In genomic region chr17:63390951-63391350, GRCm38 (mm10) we compare ENCODE assay signal across 22 mouse cellular contexts.
DNase-seq lines count a peak whose midpoint lies in the region; ATAC-seq and TF ChIP-seq lines count a peak whose summit lies in the region.
"Had no signal": no experiment of that assay in that cellular context is flagged by ENCODE, and none has a peak within 500 bp of the region (broad histone marks: within the 10 kb centered on the region; RNA-seq: fewer than 3 reads in every experiment).

No protein-coding gene starts in this region.

- TF ChIP-seq CTCF in gastrocnemius, adult 2 months (IDR thresholded peaks at IDR 0.05), result no peak
- TF ChIP-seq CTCF in liver, adult 2 months (IDR thresholded peaks at IDR 0.05; ENCODE audit: low read depth, low read length), result no peak

- H3K79me2 ChIP-seq in liver, adult 2 months (ENCODE audit: control insufficient read depth, insufficient read depth, low read length), result peaks cover 3% of the 10 kb centered on the region; the same call in 1 of the 2 replicates

- H3K27me3 ChIP-seq in liver, adult 2 months (ENCODE audit: control insufficient read depth, insufficient read depth, low read length), result no peaks in the 10 kb centered on the region
- H3K27me3 ChIP-seq in liver, embryonic 11.5 days (replicated peaks; ENCODE audit: control insufficient read depth, insufficient read depth, low read length), result no peaks in the 10 kb centered on the region
- H3K27me3 ChIP-seq: embryonic facial prominence, embryonic 13.5 days; embryonic facial prominence, embryonic 15.5 days; forebrain, embryonic 12.5 days had no signal

- no peaks in the 10 kb centered on the region for H3K9me3 ChIP-seq in liver, embryonic 11.5 days (ENCODE audit: control insufficient read depth, low read length)
- H3K9me3 ChIP-seq: embryonic facial prominence, embryonic 13.5 days; embryonic facial prominence, embryonic 15.5 days; forebrain, embryonic 10.5 days; forebrain, embryonic 12.5 days had no signal

- H3K4me2 ChIP-seq in liver, embryonic 11.5 days, result no peak overlapping the region
- H3K4me2 ChIP-seq: embryonic facial prominence, embryonic 13.5 days; embryonic facial prominence, embryonic 15.5 days; forebrain, embryonic 12.5 days had no signal

- no peak overlapping the region for H3K9ac ChIP-seq in liver, adult 2 months (ENCODE audit: low read depth, low read length)
- H3K9ac ChIP-seq in liver, embryonic 11.5 days (ENCODE audit: low read depth, low read length), result no peak overlapping the region
- H3K9ac ChIP-seq: embryonic facial prominence, embryonic 13.5 days; embryonic facial prominence, embryonic 15.5 days; forebrain, embryonic 12.5 days had no signal

- no peak for ATAC-seq in liver, embryonic 11.5 days (replicated peaks; ENCODE audit: low FRiP score)
- 0 out of 2 replicates have a peak, but pooled peaks have one; percentile 37 for ATAC-seq in megakaryocyte progenitor cell, adult 5-6 weeks (replicated peaks; ENCODE audit: poor library complexity)
- ATAC-seq: forebrain, embryonic 14.5 days had no signal

- no peak for TF ChIP-seq POLR2A in liver, adult 2 months (IDR thresholded peaks at IDR 0.05; ENCODE audit: extremely low read depth, insufficient read depth, low read length)

- H3K4me3 ChIP-seq in gastrocnemius, adult 2 months, result no peak overlapping the region
- H3K4me3 ChIP-seq in liver, adult 2 months (ENCODE audit: insufficient read depth, low read depth, low read length), result no peak overlapping the region
- H3K4me3 ChIP-seq in liver, embryonic 11.5 days (ENCODE audit: low read depth, low read length), result no peak overlapping the region
- H3K4me3 ChIP-seq: embryonic facial prominence, embryonic 13.5 days; embryonic facial prominence, embryonic 15.5 days; erythroblast, embryonic 14.5 days; forebrain, embryonic 10.5 days; forebrain, embryonic 12.5 days had no signal

- peak overlapping the region; percentile 41; the same call in 1 of the 2 replicates for H3K27ac ChIP-seq in gastrocnemius, adult 2 months
- H3K27ac ChIP-seq in liver, adult 2 months (replicated peaks; ENCODE audit: insufficient read depth, low read depth, low read length), result peak overlapping the region; percentile 10
- no peak overlapping the region for H3K27ac ChIP-seq in liver, embryonic 11.5 days (ENCODE audit: low read depth, low read length)
- H3K27ac ChIP-seq: embryonic facial prominence, embryonic 13.5 days; embryonic facial prominence, embryonic 15.5 days; forebrain, embryonic 10.5 days; forebrain, embryonic 12.5 days had no signal

- no peak for DNase-seq in gastrocnemius, adult 2 months
- DNase-seq in gastrocnemius, postnatal 25 days, result no peak
- peak; percentile 59 for DNase-seq in liver, adult 2 months (ENCODE audit: extremely low read depth, low read depth, low spot score)
- no peak for DNase-seq in liver, embryonic 11.5 days (ENCODE audit: low spot score)
- DNase-seq in layer of hippocampus, adult 18-20 months (ENCODE audit: low spot score in 2 of 2), result no peak
- DNase-seq: adrenal gland, adult 2 months; adrenal gland, postnatal 10 days; adrenal gland, postnatal 25 days; cerebellum, adult 11 months; cerebellum, adult 18-20 months; cerebellum, adult 8-10 months; cerebellum, adult 9-11 months; cerebellum, postnatal 14 days; cerebellum, postnatal 36 days; embryo, embryonic 11 days had no signal

- 59% methylated on average over 4 of the region's 4 CpGs for WGBS in liver, adult 2 months
- WGBS in liver, embryonic 11.5 days, result 85% methylated on average over 4 of the region's 4 CpGs

- intact Hi-C loops in gastrocnemius, adult 2 months (cut with DNase I), result no loop called here

- H3K36me3 ChIP-seq in liver, adult 2 months (ENCODE audit: control insufficient read depth, insufficient read depth, low read length), result no peaks in the 10 kb centered on the region; the same call in 1 of the 2 replicates
- H3K36me3 ChIP-seq in liver, embryonic 11.5 days (ENCODE audit: control insufficient read depth, insufficient read depth, low read length), result no peaks in the 10 kb centered on the region
- H3K36me3 ChIP-seq: embryonic facial prominence, embryonic 13.5 days; forebrain, embryonic 10.5 days; forebrain, embryonic 12.5 days had no signal

- peaks cover 15% of the 10 kb centered on the region for H3K4me1 ChIP-seq in liver, adult 2 months (ENCODE audit: control insufficient read depth, insufficient read depth, low read length)
- H3K4me1 ChIP-seq in liver, embryonic 11.5 days (replicated peaks; ENCODE audit: control insufficient read depth, insufficient read depth, low read length), result no peaks in the 10 kb centered on the region
- H3K4me1 ChIP-seq: embryonic facial prominence, embryonic 13.5 days; embryonic facial prominence, embryonic 15.5 days; forebrain, embryonic 10.5 days; forebrain, embryonic 12.5 days had no signal
